Mouse (Mus musculus) thymus, postnatal 10 days (tissue): ENCODE measurements around the gene Olfr571.
A peak's percentile ranks its signal among the peaks of the same experiment; 100 is the strongest.

ENCODE experiments used
- DNase-seq, 2 experiments: peaks; one replicate each; pipeline ENCODE4 v3.0.0; 2021; ENCODE audit warnings: low spot score in 2 of 2

The Olfr571 gene

DNA sequence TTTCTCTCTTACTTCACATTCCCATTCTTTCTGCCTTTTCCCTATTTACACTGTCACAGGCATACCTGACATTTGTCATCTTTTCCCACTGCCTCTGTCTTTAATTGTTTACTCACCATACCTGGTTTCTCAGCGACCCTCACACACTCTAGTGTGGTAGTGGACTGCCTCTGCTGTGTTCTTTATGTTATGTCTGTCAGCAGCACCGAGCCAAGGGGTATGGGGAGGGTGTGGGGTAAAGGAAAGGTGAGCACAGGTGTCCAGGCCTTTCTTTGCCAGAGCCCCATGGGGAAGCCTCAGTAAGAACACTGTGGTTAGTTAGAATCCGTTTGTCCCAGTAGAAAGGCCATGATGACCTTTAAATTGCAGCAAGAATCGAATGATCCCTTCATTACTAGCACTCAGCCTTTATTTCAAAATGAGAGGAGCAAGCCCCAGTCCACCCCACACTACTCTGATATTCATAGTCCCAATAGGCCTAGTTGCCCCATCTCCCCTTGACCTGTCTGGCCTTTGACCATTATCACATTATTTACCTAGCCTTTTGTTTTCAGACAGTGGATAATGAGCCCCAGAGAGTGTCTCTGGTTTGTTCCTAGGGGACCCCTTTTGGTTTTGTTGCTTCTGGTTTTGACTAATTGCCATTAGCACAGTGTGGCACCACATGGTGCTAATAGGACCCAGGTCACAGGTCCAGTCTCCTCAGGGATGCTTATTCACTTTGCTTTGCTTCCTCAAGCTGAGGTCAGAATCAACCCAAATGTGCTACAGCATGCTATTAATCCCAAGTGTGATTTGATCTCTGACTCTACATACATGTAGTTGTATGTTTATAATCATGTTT lies at the start of gene Olfr571:
Olfr571 (minus strand) TSS at position 505 of the 844 bp plus-strand sequence.
- no peak for DNase-seq

GRCm38 (mm10) chr7:102962360-102962759 lies 45.0 kb upstream of the Olfr571 start, which contains the start of gene Olfr576:
Gene Olfr576, plus strand, starts transcription at chr7:102962660.
- no peak for DNase-seq

DNA sequence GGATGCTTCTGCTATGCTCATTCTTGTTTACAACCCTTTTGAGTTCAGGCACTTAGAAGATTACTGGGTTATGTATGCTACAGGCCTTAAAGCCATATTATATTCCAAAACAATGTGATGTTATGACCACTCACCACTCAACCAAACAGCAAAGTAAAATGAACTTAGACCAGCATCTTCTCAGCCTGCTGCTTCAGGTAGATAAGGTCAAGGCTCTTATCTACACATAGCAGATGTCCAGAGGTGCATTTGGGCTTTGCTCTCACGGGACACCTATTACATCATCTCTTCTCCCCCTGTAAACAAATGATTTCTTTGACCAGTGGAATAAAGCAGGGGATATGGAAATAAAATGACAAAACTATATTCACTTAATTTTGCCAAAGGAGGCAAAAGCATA lies 41.3 kb upstream of the Olfr571 start, which contains the start of gene Olfr575:
Olfr575 (minus strand) TSS at position 183 of the 400 bp plus-strand sequence.
- no peak for DNase-seq

- DNase-seq, result no peak
These were observed 40.8 kb upstream of the Olfr571 start for GRCm38 (mm10) chr7:102958137-102958536.

- DNase-seq, result no peak
These were observed 33.4 kb upstream of the Olfr571 start for GRCm38 (mm10) chr7:102950732-102951131.

GRCm38 (mm10) chr7:102948167-102948566 lies 30.8 kb upstream of the Olfr571 start, which contains the start of gene Olfr574:
Gene Olfr574, plus strand, starts transcription at chr7:102948467.
- DNase-seq, result no peak

DNA sequence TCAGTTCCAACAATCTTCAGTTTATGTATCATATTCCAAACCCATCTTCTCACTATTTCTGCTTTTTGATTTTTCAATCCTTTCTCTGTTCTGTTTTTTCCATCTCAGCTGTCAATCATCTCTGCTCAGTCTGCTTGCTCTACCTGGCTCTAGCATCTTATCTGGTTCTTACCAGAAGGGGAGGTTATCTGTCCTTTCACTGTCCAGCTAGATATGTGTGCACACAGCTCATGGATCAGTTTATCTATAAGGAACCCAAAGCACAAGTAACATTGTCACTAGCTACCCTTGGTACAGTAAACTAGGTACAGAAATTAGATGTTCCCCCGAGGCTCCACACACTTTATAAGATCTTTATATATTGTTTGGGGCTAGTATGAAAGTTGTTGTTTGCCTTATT lies 26.1 kb upstream of the Olfr571 start:
- no peak for DNase-seq

GRCm38 (mm10) chr7:102942475-102942874 lies 25.1 kb upstream of the Olfr571 start, which contains the start of gene Olfr573-ps1:
Gene Olfr573-ps1, minus strand, starts transcription at chr7:102942575.
- no peak for DNase-seq

DNA sequence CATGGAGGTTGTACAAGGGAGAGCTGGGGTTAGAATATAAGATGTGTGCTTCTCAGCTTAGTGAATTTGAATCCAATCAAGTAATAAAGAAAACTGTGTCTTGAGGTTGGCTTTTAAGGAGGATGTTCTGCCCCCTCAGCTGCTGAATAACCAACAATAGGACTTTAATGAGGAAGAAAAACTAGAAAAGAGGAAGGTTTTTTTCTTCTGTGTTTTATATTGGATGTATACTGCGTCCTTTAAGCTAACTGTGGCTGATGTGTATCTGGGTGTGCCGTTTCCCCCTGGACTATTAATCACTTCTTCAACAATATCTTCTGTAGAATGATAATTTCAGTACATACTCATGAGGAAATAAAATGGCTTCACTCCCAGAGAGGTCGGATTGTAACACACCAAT lies 9.8 kb upstream of the Olfr571 start:
- no peak for DNase-seq

DNA sequence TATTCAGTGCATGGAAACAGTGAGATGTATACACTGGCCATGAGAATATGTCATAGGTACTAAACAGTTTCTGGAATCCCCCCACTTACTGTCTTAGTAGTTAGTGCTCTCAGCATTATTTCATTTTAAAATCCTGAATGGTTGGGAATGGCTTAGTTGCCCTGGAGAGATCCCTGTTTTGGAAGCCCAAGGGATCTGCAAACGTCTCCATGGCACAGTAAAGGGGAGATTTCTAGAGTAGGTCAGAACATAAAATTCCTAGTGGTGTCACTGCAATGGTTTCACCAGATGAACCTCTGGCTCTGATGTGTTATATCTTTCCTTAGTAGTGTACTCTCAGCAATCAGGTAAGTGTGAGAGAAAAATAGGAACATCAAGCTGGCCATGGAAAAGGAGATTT lies 6.8 kb upstream of the Olfr571 start, which contains the start of gene Olfr572:
Olfr572 (plus strand) TSS at position 301 of the 400 bp plus-strand sequence.
- DNase-seq, result no peak

GRCm38 (mm10) chr7:102919632-102920031 lies 2.3 kb upstream of the Olfr571 start:
- DNase-seq, result peak in 1 of 2 experiments; percentile 20

- DNase-seq, result no peak
These were observed 931 bp downstream of the Olfr571 start for GRCm38 (mm10) chr7:102916405-102916804.

DNA sequence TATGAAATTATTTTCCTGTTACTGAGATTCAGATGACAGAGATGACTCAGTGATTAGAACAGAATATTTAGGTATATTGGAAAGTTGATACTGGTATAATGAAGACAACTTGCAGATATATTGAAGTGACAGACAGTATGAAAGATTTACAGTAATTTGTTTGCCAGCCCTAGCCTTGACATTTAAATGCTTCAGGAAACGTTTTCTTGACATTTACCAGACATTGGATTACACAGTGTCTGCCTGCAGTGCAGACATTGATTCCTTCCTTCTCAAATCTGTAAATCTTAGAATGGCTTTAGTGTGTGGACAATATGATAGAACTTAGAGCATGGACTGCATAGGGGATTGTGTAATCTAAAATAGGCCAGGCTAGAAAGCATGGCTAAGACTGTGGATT lies 2.1 kb downstream of the Olfr571 start:
- DNase-seq, result no peak

- DNase-seq, result no peak
These were observed 26.6 kb downstream of the Olfr571 start, which contains the start of gene Olfr569 for GRCm38 (mm10) chr7:102890782-102891181. Gene Olfr569, minus strand, starts transcription at chr7:102890882.

GRCm38 (mm10) chr7:102876822-102877221 lies 40.5 kb downstream of the Olfr571 start, which contains the start of gene Olfr568:
Gene Olfr568, plus strand, starts transcription at chr7:102877122.
- DNase-seq, result no peak

- DNase-seq, result no peak
These were observed 58.7 kb downstream of the Olfr571 start, which contains the start of gene Olfr566 for GRCm38 (mm10) chr7:102858665-102859064. Gene Olfr566, minus strand, starts transcription at chr7:102858765.

GRCm38 (mm10) chr7:102855807-102856206 lies 61.5 kb downstream of the Olfr571 start:
- no peak for DNase-seq
